Mouse (Mus musculus) embryonic facial prominence, embryonic 14.5 days (tissue): ENCODE results near the gene Lamc2. TPM values are rescaled to one million over a fixed set of nuclear protein-coding genes. Genes with fewer than 3 reads are reported as not detected.

ENCODE experiments used
- ATAC-seq: fragments of 200-750 bp; cut with Nextera tagmentation; 2 replicates; pipeline ENCODE4 v1.8.0; 2017; ENCODE audit warnings: low read depth, moderate number of reproducible peaks, moderate TSS enrichment
- DNase-seq: peaks from one replicate; pipeline ENCODE4 v3.0.0-alpha.2; 2015; ENCODE audit warnings: low spot score
- H3K27ac ChIP-seq: fragments of 300-500 bp; sonication (generic); replicated peaks from 2 replicates; pipeline ENCODE4 v1.5.1; 2014; ENCODE audit warnings: low read depth, mild to moderate bottlenecking, low read length, moderate library complexity
- H3K27me3 ChIP-seq: fragments of 300-500 bp; sonication (generic); replicated peaks from 2 replicates; pipeline ENCODE4 v1.6.1; 2014; ENCODE audit warnings: low read length; ENCODE audit not compliant: control insufficient read depth, insufficient read depth
- H3K36me3 ChIP-seq: fragments of 300-500 bp; sonication (generic); 2 replicates; pipeline ENCODE4 v1.6.1; 2014; ENCODE audit warnings: low read length, mixed read lengths; ENCODE audit not compliant: control insufficient read depth, insufficient read depth
- H3K4me1 ChIP-seq: fragments of 300-500 bp; sonication (generic); 2 replicates; pipeline ENCODE4 v1.6.1; 2014; ENCODE audit warnings: antibody characterized with exemption, low read length; ENCODE audit not compliant: control insufficient read depth, insufficient read depth
- H3K4me2 ChIP-seq: fragments of 300-500 bp; sonication (generic); 2 replicates; pipeline ENCODE4 v1.6.1; 2014; ENCODE audit warnings: low read depth, mild to moderate bottlenecking, low read length, moderate library complexity, mixed read lengths
- H3K4me3 ChIP-seq: fragments of 300-500 bp; sonication (generic); 2 replicates; pipeline ENCODE4 v1.5.1; 2014; ENCODE audit warnings: low read depth, mild to moderate bottlenecking, low read length
- H3K9ac ChIP-seq: fragments of 300-500 bp; sonication (generic); 2 replicates; pipeline ENCODE4 v1.6.1; 2014; ENCODE audit warnings: low read depth, mild to moderate bottlenecking, low read length, moderate library complexity, mixed read lengths
- H3K9me3 ChIP-seq: fragments of 300-500 bp; sonication (generic); 2 replicates; pipeline ENCODE4 v1.6.1; 2016; ENCODE audit warnings: low read length; ENCODE audit not compliant: control insufficient read depth
- WGBS: fragments of 180-500 bp; shearing (Covaris S2); extraction: QIAGEN DNeasy Blood & Tissue Kit; methylation state at CpG from one replicate; pipeline ENCODE4 v1.1.7; 2014; 5-methylcytosine and 5-hydroxymethylcytosine counted together
- polyA plus RNA-seq: library from polyadenylated mRNA; unstranded; fragments of >200 nt; fragmentation: Nextera tagmentation; extraction: Ambion mirVana; gene quantifications from 2 replicates; pipeline ENCODE4 v1.2.1, GENCODE M21; 2014

The Lamc2 gene
- polyA plus RNA-seq, 1 experiment from 2014 or later, result 12.4 TPM

DNA sequence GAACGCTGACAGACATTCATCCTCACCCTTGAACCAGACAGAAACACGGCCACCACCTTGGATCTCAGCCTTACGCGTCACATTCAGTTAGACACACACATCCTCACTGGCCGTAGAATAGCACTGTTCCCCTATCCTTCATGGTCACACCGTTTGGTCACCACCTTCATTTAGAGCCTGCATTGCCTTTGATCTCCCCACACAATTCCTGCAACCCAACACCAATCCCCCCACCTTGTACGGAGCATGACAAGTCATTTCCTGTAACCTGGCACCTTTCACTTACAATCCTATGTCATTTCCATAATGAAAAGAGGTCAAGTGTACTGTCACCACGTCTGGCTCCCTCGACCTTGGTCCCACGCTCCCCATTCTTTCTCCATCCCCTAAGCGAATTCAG is 42.2 kb downstream of the Lamc2 start:
- H3K27ac ChIP-seq, result no peak overlapping the region
- no peaks in the 10 kb centered on the region for H3K36me3 ChIP-seq
- no peak overlapping the region for H3K4me3 ChIP-seq
- H3K9me3 ChIP-seq, result no peaks in the 10 kb centered on the region
- no peaks in the 10 kb centered on the region for H3K4me1 ChIP-seq
- no peak for DNase-seq
- no peak overlapping the region for H3K9ac ChIP-seq
- WGBS, result 63% methylated on average over 11 of the region's 11 CpGs
- H3K27me3 ChIP-seq, result no peaks in the 10 kb centered on the region
- no peak overlapping the region for H3K4me2 ChIP-seq
- no peak for ATAC-seq

DNA sequence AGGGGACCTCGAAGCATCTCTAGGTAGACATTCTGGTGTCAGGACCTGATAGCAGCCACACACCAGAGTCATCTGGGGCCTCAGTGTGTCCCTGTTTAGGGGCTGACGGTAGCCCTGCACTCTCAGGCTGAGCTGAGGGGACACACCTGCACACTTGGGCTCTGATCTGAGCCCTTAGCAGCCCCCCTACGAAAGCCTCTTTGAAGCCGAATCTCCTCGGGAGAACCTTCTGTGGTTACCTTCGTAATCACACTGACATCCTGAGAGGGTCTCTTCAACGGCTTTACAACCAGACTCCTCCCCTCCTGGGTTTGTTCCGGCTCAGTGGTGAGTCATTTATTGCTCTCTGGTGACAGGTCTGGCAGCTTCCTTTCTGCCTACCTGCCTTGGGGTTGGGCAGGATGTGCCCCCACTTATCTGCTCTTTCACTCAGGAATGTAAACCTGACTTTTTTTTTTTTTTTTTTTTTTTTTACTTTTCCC is 45.5 kb downstream of the Lamc2 start:
- Histone ChIP-seq H3K9me3 (no peaks in the 10 kb centered on the region), H3K9ac (no peak overlapping the region), H3K4me1 (no peaks in the 10 kb centered on the region), H3K27ac (no peak overlapping the region), H3K36me3 (no peaks in the 10 kb centered on the region), H3K4me2 (no peak overlapping the region), H3K27me3 (no peaks in the 10 kb centered on the region), H3K4me3 (no peak overlapping the region)
- peak; percentile 87 for ATAC-seq
- WGBS, result 36% methylated on average over 8 of the region's 8 CpGs
- DNase-seq, result peak; percentile 84

DNA sequence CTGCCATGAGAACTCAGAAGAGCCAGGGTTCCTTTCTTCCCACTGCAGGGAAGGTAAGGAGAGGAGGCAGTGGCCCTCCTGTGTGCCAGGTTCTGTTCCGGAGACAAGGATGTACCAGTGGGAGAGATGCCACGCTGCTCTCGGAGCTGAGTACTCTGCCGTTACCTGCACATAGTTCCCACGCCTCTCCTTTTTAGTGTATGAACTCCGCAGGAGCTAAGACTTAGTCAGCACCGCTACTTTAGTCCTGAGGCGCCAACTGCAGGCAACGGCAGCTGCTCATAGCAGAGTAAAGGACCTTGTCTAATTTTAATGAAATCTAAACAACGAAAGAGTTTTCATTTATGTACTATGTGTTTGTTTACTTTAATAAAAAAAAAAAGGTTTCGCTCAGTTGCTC is 46.0 kb downstream of the Lamc2 start:
- Histone ChIP-seq H3K9ac (no peak overlapping the region), H3K4me1 (no peaks in the 10 kb centered on the region), H3K4me2 (no peak overlapping the region), H3K9me3 (no peaks in the 10 kb centered on the region), H3K4me3 (no peak overlapping the region), H3K27me3 (no peaks in the 10 kb centered on the region), H3K36me3 (no peaks in the 10 kb centered on the region), H3K27ac (no peak overlapping the region)
- WGBS, result 69% methylated on average over 11 of the region's 11 CpGs
- ATAC-seq (no peak), DNase-seq (no peak)

DNA sequence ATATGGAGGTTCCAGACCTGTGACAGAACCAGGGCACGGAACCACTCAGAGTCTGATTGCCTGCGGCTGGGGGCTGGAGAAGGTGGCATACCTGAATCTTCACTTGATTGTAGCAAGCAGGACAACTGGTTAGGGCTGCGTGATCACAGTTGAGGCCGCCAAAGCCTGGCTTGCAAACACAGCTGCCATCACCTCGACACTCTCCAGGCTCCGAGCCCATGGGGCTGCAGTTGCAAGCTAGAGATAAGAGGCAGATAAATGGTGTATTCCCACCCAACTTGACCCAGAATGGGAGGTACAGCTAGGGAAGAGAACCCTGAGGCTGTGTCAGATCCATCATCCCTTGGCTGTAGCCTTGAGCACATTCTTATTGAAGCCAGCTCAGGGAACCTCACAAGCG is 46.6 kb downstream of the Lamc2 start:
- ATAC-seq, result no peak
- 84% methylated on average over 7 of the region's 7 CpGs for WGBS
- Histone ChIP-seq H3K27ac (no peak overlapping the region), H3K9me3 (no peaks in the 10 kb centered on the region), H3K4me3 (no peak overlapping the region), H3K36me3 (no peaks in the 10 kb centered on the region), H3K9ac (no peak overlapping the region), H3K27me3 (no peaks in the 10 kb centered on the region), H3K4me1 (no peaks in the 10 kb centered on the region), H3K4me2 (no peak overlapping the region)
- no peak for DNase-seq

DNA sequence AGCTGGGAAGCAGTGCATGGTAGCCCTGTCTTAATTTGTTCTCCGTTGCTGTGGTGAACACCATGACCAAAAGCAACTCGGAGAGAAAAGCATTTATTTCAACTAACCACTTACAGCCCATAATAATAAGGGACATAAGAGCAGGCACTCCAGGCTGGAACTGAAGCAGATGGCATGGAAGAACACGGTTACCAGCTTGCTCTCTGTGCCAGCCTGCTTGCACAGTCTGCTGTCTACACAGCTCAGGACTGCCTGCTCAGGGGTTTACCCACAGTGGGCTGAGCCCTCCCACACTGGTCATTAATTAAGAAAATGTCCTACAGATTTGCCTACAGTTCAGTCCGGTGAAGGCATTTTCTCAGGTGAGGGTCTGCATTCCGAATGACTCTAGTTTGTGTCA is 47.8 kb downstream of the Lamc2 start:
- no peak overlapping the region for H3K27ac ChIP-seq
- H3K9ac ChIP-seq, result no peak overlapping the region
- no peaks in the 10 kb centered on the region for H3K36me3 ChIP-seq
- no peaks in the 10 kb centered on the region for H3K9me3 ChIP-seq
- 62% methylated on average over 5 of the region's 5 CpGs for WGBS
- H3K4me2 ChIP-seq, result no peak overlapping the region
- no peak overlapping the region for H3K4me3 ChIP-seq
- ATAC-seq (no peak), DNase-seq (no peak)
- H3K4me1 ChIP-seq, result no peaks in the 10 kb centered on the region
- H3K27me3 ChIP-seq, result no peaks in the 10 kb centered on the region

DNA sequence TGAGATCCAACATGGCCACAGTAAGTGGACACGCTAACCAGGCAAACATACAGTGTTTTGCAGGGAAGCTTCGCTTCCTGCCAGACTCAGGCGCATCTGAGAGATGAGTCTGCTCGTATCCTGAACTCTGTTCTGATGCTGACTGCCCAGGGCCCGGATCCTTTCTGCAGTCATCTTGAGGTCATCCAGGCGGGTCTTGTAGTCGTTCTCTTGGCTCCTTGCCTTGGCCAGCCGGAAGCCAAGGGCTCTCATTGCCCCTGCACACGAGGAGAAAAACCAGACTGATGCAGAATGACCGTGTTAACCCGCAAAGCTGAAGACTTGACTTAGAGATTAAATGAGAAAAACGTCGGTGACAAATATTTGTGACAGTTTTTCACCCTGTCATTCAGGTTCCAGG is 49.6 kb downstream of the Lamc2 start:
- Histone ChIP-seq H3K27me3 (no peaks in the 10 kb centered on the region), H3K27ac (no peak overlapping the region), H3K4me3 (no peak overlapping the region), H3K4me1 (no peaks in the 10 kb centered on the region), H3K9me3 (no peaks in the 10 kb centered on the region), H3K36me3 (no peaks in the 10 kb centered on the region), H3K4me2 (no peak overlapping the region), H3K9ac (no peak overlapping the region)
- DNase-seq (no peak), ATAC-seq (no peak)
- 82% methylated on average over 13 of the region's 13 CpGs for WGBS

DNA sequence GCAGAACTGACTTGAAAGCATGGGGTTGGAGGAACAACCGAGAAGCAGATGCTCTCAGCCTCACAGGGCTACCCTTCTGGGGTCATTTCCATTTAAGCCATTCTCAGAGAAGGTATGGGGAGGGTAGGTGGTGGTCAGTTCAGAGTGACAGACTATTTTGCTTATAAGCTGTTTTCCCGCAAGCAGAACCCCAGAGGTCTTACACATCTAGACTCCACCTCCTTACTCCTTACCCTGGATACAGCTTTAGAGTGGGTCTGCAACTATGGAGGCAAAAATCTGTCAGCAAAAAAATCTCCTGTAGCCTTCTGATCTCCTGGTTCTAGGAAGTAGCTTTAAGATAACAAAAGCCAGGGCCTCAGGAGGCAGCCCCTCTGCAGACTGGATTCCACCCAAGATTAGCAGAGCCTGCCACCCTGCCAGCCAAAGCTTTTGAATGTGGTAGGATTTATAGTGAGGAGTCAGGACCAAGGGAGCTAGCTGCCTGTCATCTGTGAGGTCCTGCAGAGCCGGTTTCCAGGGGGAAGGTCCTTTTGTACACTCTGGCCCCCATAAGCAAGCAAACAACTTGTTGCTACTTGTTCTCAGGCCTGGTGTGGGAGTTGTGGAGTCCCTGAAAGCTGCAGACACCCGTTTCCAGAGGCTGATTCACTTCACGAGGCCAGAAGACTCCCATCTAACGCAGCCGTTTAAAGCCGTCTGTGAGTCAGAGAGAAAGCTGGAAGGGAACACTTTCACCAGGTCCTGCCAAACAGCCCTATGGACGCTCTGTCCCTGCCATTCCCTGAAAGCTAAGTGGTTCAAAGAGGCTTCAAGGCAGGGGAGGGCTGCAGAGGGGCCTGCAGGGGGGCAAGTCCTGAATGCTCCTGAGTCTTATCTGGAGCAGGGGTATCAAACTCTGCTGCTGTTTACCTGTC is 52.1 kb downstream of the Lamc2 start:
- H3K27ac ChIP-seq, result peak overlapping the region; percentile 67
- no peaks in the 10 kb centered on the region for H3K36me3 ChIP-seq
- no peaks in the 10 kb centered on the region for H3K9me3 ChIP-seq
- no peak overlapping the region for H3K4me3 ChIP-seq
- no peaks in the 10 kb centered on the region for H3K4me1 ChIP-seq
- ATAC-seq (peak; percentile 78), DNase-seq (peak; percentile 85)
- H3K27me3 ChIP-seq, result no peaks in the 10 kb centered on the region
- H3K4me2 ChIP-seq, result no peak overlapping the region
- H3K9ac ChIP-seq, result no peak overlapping the region
- WGBS, result 21% methylated on average over 9 of the region's 9 CpGs

DNA sequence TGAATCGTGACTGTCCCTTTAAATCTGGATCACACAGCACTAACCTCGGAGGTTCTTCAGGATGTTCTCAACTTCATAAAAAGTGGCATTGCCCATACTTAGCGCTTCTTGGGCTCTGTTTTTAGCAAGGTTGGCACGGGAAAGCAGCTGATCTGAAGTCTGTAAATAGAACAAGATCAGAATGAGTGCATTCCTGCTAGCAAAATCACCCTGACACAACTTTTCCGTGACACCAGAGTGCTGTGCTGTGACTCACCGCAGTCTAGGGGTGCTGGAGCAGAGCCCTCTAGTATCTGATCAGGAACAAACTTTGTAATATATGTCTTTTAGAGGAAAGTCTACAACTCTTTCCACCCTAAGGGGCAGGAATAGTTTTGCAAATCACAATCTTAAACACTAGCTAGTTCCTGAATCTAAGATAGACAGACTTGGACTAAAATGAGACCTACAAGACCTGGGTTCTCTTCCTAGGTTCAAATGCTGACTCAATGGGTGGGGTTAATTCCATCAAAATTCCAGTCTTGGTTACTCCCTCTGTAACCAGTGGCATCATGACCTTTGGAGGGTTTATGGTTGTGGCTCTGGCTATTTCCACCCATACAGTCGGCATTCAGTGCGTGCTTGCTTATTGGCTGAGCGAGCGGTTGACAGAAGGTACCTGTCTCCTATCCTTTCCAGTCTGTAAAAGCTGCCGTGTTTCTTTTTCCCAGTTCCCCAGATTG is 56.1 kb downstream of the Lamc2 start:
- Histone ChIP-seq H3K36me3 (no peaks in the 10 kb centered on the region), H3K27ac (no peak overlapping the region), H3K9ac (no peak overlapping the region), H3K27me3 (no peaks in the 10 kb centered on the region), H3K4me2 (no peak overlapping the region), H3K4me1 (no peaks in the 10 kb centered on the region), H3K4me3 (no peak overlapping the region), H3K9me3 (no peaks in the 10 kb centered on the region)
- 86% methylated on average over 11 of the region's 11 CpGs for WGBS
- ATAC-seq (no peak), DNase-seq (no peak)
